Mouse (Mus musculus): Measurements from ENCODE around the gene Hoxb7. TPM values are rescaled to one million over a fixed set of nuclear protein-coding genes. Genes with fewer than 3 reads are reported as not detected.
A peak's percentile ranks its signal among the peaks of the same experiment; 100 is the strongest.

Gene Hoxb7
- polyA plus RNA-seq, 2 experiments: 2.7 to 4.4 TPM

DNA sequence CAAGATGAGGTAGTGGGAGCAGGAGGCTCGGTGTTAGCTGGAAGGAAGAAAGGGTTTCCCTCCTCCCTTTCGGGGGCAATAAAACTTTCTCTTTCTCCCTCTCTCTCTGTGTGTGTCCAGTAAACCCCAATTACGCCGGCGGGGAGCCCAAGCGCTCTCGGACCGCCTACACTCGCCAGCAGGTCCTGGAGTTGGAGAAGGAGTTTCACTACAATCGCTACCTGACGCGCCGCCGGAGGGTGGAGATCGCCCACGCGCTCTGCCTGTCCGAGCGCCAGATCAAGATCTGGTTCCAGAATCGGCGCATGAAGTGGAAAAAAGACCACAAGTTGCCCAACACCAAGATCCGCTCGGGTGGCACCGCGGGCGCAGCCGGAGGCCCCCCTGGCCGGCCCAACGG lies 33.5 kb downstream of the Hoxb7 start:
- H3K4me2 ChIP-seq (replicated peaks; ENCODE audit: low read depth, low read length, severe bottlenecking): peak overlapping the region; percentile 43
- H3K9ac ChIP-seq (ENCODE audit: low read depth, low read length, severe bottlenecking): no peak overlapping the region
- H3K36me3 ChIP-seq (ENCODE audit: control insufficient read depth, insufficient read depth, low read length): no peaks in the 10 kb centered on the region
- DNase-seq (ENCODE audit: low spot score): no peak
- no peak for TF ChIP-seq POLR2A (IDR thresholded peaks at IDR 0.05; ENCODE audit: borderline replicate concordance, extremely low read depth, insufficient read depth, insufficient read length)
- no peak for ATAC-seq (ENCODE audit: low FRiP score, low read depth)
- peak overlapping the region; percentile 21 for H3K4me3 ChIP-seq (replicated peaks; ENCODE audit: low read length)
- WGBS: under 1% methylated on average over 29 of the region's 29 CpGs
- peaks cover 5% of the 10 kb centered on the region for H3K4me1 ChIP-seq (ENCODE audit: control insufficient read depth, insufficient read depth, low read length)
- no peak overlapping the region for H3K27ac ChIP-seq (replicated peaks; ENCODE audit: low read depth, low read length)
- peaks cover 98% of the 10 kb centered on the region for H3K27me3 ChIP-seq (ENCODE audit: control insufficient read depth, insufficient read depth, low read length)
- H3K9me3 ChIP-seq (ENCODE audit: control insufficient read depth, low read length): no peaks in the 10 kb centered on the region

DNA sequence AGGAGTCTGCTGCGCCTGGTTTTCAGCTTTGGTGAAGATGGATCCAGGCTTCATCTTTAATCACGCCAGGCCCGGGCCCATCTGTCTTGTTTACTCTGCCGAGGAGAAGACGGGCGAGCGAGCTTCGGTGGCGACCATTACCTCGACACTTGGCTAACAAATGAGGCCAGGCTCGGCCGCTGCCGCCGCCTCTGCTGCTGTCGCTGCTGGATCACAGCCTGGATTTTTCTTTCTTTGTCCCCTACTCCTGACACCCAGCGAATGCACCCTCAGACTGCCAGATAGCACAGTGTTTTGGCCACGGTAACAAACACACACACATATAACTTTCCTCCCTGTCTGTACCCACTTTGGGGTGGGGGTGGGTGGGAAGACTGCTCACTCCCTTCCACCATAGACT lies 34.3 kb downstream of the Hoxb7 start:
- TF ChIP-seq POLR2A (IDR thresholded peaks at IDR 0.05; ENCODE audit: borderline replicate concordance, extremely low read depth, insufficient read depth, insufficient read length): no peak
- ATAC-seq (ENCODE audit: low FRiP score, low read depth): no peak
- no peak overlapping the region for H3K27ac ChIP-seq (replicated peaks; ENCODE audit: low read depth, low read length)
- H3K9ac ChIP-seq (ENCODE audit: low read depth, low read length, severe bottlenecking): no peak overlapping the region
- H3K27me3 ChIP-seq (ENCODE audit: control insufficient read depth, insufficient read depth, low read length): peaks cover 98% of the 10 kb centered on the region
- DNase-seq (ENCODE audit: low spot score): no peak
- H3K36me3 ChIP-seq (ENCODE audit: control insufficient read depth, insufficient read depth, low read length): no peaks in the 10 kb centered on the region
- no peak overlapping the region for H3K4me3 ChIP-seq (replicated peaks; ENCODE audit: low read length)
- no peaks in the 10 kb centered on the region for H3K9me3 ChIP-seq (ENCODE audit: control insufficient read depth, low read length)
- 0 out of 2 replicates have a peak overlapping the region, but pooled peaks have one; percentile 43 for H3K4me2 ChIP-seq (replicated peaks; ENCODE audit: low read depth, low read length, severe bottlenecking)
- peaks cover 5% of the 10 kb centered on the region for H3K4me1 ChIP-seq (ENCODE audit: control insufficient read depth, insufficient read depth, low read length)
- 8% methylated on average over 17 of the region's 17 CpGs for WGBS

DNA sequence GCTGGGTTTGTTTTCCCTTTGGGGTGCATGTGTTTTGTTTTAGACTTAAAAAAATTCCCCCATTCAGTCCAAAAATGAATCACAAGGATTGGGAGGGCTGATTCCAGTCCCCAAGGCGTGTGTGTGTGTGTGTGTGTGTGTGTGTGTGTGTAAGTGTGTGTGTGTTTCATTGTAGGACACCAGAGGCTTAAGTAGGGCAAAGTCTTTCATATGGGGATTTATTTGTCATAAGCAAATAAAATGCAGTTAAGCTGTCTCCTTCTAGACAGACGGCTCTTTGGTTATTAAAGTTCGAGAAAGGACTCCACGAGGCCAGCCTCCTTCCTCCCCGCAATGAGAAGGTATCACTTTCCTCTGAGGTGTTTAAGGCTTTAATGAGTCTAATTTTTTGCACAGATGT lies 35.4 kb downstream of the Hoxb7 start:
- Histone ChIP-seq H3K4me3 (replicated peaks; ENCODE audit: low read length) (no peak overlapping the region), H3K4me2 (replicated peaks; ENCODE audit: low read depth, low read length, severe bottlenecking) (no peak overlapping the region), H3K36me3 (ENCODE audit: control insufficient read depth, insufficient read depth, low read length) (no peaks in the 10 kb centered on the region), H3K27ac (replicated peaks; ENCODE audit: low read depth, low read length) (no peak overlapping the region), H3K9ac (ENCODE audit: low read depth, low read length, severe bottlenecking) (no peak overlapping the region), H3K9me3 (ENCODE audit: control insufficient read depth, low read length) (no peaks in the 10 kb centered on the region), H3K27me3 (ENCODE audit: control insufficient read depth, insufficient read depth, low read length) (peaks cover 98% of the 10 kb centered on the region), H3K4me1 (ENCODE audit: control insufficient read depth, insufficient read depth, low read length) (peaks cover 5% of the 10 kb centered on the region)
- 18% methylated on average over 5 of the region's 5 CpGs for WGBS
- no peak for TF ChIP-seq POLR2A (IDR thresholded peaks at IDR 0.05; ENCODE audit: borderline replicate concordance, extremely low read depth, insufficient read depth, insufficient read length)
- ATAC-seq (ENCODE audit: low FRiP score, low read depth) (no peak), DNase-seq (ENCODE audit: low spot score) (no peak)

DNA sequence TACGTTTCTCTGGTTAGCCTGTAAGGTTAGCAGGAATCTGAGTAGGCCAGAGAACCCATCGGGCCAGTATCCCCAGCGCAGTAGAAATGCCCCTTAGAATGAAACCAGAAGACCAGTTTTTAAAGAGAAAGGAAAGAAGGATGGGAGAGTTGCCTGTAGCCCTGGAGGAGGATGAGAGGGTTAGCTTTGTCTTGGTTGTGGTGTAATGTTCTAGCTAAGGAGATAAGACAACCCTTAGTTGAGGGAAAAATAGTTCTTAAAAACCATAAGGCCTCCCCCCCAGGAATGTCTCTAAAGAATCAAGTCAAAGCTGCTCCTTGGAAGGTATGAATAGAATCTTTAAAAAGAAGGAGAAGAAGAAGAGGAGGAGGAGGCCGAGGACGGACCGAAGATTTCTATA lies 36.3 kb downstream of the Hoxb7 start:
- peaks cover 98% of the 10 kb centered on the region for H3K27me3 ChIP-seq (ENCODE audit: control insufficient read depth, insufficient read depth, low read length)
- H3K4me1 ChIP-seq (ENCODE audit: control insufficient read depth, insufficient read depth, low read length): peaks cover 5% of the 10 kb centered on the region
- H3K9me3 ChIP-seq (ENCODE audit: control insufficient read depth, low read length): no peaks in the 10 kb centered on the region
- ATAC-seq (ENCODE audit: low FRiP score, low read depth): no peak
- no peak overlapping the region for H3K27ac ChIP-seq (replicated peaks; ENCODE audit: low read depth, low read length)
- H3K4me3 ChIP-seq (replicated peaks; ENCODE audit: low read length): no peak overlapping the region
- H3K9ac ChIP-seq (ENCODE audit: low read depth, low read length, severe bottlenecking): no peak overlapping the region
- no peak for DNase-seq (ENCODE audit: low spot score)
- H3K4me2 ChIP-seq (replicated peaks; ENCODE audit: low read depth, low read length, severe bottlenecking): no peak overlapping the region
- H3K36me3 ChIP-seq (ENCODE audit: control insufficient read depth, insufficient read depth, low read length): no peaks in the 10 kb centered on the region
- no peak for TF ChIP-seq POLR2A (IDR thresholded peaks at IDR 0.05; ENCODE audit: borderline replicate concordance, extremely low read depth, insufficient read depth, insufficient read length)
- WGBS: 12% methylated on average over 6 of the region's 6 CpGs

DNA sequence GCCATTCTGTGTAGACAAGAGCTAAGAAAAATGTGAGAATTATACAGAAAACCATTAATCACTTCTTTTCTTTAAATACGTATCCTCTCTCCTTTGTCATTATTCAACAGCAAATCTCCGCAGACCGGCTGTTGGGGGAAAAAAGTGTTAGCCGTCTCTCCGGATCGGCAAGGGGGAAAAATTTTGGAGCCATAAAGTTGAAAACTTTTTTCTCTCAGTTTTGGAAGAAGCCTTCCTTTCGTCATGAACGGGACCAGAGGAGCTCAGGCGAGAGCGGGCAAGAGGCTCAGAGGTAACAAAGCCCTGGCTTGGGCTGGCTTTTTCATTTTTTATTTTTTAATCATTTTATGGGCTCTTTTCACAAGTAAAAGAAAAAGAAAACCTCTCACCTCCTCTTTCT lies 36.7 kb downstream of the Hoxb7 start, which contains the start of gene Hoxb3:
Hoxb3 (plus strand) TSS at position 173 of the 400 bp plus-strand sequence.
- H3K27ac ChIP-seq (replicated peaks; ENCODE audit: low read depth, low read length): no peak within 1 kb of the TSS
- H3K9me3 ChIP-seq (ENCODE audit: control insufficient read depth, low read length): no peaks in the 10 kb centered on the region
- H3K4me2 ChIP-seq (replicated peaks; ENCODE audit: low read depth, low read length, severe bottlenecking): no peak within 1 kb of the TSS
- no peak within 1 kb of the TSS for H3K4me3 ChIP-seq (replicated peaks; ENCODE audit: low read length)
- peaks cover 98% of the 10 kb centered on the region for H3K27me3 ChIP-seq (ENCODE audit: control insufficient read depth, insufficient read depth, low read length)
- no peaks in the 10 kb centered on the region for H3K36me3 ChIP-seq (ENCODE audit: control insufficient read depth, insufficient read depth, low read length)
- peaks cover 5% of the 10 kb centered on the region for H3K4me1 ChIP-seq (ENCODE audit: control insufficient read depth, insufficient read depth, low read length)
- DNase-seq (ENCODE audit: low spot score): no peak
- ATAC-seq (ENCODE audit: low FRiP score, low read depth): no peak
- WGBS: 17% methylated on average over 10 of the region's 10 CpGs
- H3K9ac ChIP-seq (ENCODE audit: low read depth, low read length, severe bottlenecking): no peak within 1 kb of the TSS
- no peak for TF ChIP-seq POLR2A (IDR thresholded peaks at IDR 0.05; ENCODE audit: borderline replicate concordance, extremely low read depth, insufficient read depth, insufficient read length)

DNA sequence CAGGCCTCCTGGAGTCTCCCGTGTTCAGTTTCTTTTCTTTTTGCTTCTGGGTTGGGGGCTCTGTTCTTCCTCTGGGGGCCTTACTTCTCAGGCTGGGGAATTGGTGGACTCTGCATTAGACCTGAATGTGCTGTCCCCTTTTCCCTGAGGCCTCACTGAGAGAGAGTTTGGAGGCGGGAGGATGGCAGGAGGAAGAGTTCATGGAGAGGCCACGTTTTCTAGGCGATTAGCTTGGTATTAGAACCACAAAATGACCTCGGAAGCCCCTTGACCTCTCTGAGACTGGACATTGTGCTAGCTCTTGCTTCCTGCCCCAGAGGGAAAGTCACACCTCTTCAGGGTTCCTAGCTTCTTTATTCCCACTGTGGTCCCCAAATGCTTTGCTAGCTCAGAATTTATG lies 37.7 kb downstream of the Hoxb7 start:
- Histone ChIP-seq H3K4me3 (replicated peaks; ENCODE audit: low read length) (no peak overlapping the region), H3K9ac (ENCODE audit: low read depth, low read length, severe bottlenecking) (no peak overlapping the region), H3K4me1 (ENCODE audit: control insufficient read depth, insufficient read depth, low read length) (0 out of 2 replicates have a peak, but pooled peaks cover under 1% of the 10 kb centered on the region), H3K36me3 (ENCODE audit: control insufficient read depth, insufficient read depth, low read length) (no peaks in the 10 kb centered on the region), H3K27ac (replicated peaks; ENCODE audit: low read depth, low read length) (no peak overlapping the region), H3K9me3 (ENCODE audit: control insufficient read depth, low read length) (no peaks in the 10 kb centered on the region), H3K4me2 (replicated peaks; ENCODE audit: low read depth, low read length, severe bottlenecking) (no peak overlapping the region), H3K27me3 (ENCODE audit: control insufficient read depth, insufficient read depth, low read length) (peaks cover 97% of the 10 kb centered on the region)
- no peak for TF ChIP-seq POLR2A (IDR thresholded peaks at IDR 0.05; ENCODE audit: borderline replicate concordance, extremely low read depth, insufficient read depth, insufficient read length)
- ATAC-seq (ENCODE audit: low FRiP score, low read depth) (no peak), DNase-seq (ENCODE audit: low spot score) (no peak)
- 4% methylated on average over 5 of the region's 5 CpGs for WGBS
